Mouse (Mus musculus): ENCODE results near the gene Apol6. TPM values are rescaled to one million over a fixed set of nuclear protein-coding genes. Genes with fewer than 3 reads are reported as not detected.

The Apol6 gene
- polyA plus RNA-seq (2021; fragmentation: Nextera tagmentation) = 0.08 TPM in 1 of 2 replicates, not detected in the other
- long read RNA-seq, experiment 1 = 0 reads
- long read RNA-seq, experiment 2, partial matches to known transcripts = 0 of 1 reads
- long read RNA-seq, experiment 2, other reads (novel, unspliced or antisense) = 1 of 1 reads

DNA sequence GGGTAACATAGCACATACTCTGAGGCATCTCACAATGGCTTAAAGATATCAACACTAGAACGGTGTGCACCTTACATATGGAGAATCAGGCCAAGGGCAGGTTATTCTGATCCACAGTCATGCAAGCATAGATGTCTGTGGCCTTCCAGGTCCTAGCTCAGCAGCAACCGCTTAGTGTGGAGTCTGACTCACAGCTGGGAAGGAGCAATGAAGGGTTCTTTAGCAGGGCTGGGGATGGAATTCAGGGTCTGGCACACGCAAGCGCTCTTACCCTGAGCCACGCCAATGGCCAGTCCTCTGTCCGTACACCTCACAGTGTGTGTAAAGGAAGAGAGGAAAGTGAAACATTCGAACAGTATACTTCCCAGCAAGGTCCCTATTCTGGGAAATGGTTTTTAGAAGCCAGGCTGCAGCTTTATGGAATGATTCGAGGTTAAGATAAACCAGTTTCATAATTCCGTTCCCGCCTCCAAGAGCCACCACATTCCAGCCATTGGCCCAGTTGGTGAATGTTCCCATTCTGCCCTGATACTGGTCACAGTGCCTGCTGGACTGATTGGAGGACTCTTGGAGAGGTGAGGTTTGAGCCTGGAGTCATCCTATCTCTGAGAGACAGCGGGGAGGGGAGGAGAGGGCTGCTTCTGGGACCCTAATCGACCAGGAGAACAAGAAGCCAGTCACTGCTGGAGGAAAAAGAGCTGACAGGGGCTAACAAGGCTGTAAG lies at the start of gene Apol6:
TSS of gene Apol6 (plus strand) at position 133 of the 724 bp plus-strand sequence.

DNA sequence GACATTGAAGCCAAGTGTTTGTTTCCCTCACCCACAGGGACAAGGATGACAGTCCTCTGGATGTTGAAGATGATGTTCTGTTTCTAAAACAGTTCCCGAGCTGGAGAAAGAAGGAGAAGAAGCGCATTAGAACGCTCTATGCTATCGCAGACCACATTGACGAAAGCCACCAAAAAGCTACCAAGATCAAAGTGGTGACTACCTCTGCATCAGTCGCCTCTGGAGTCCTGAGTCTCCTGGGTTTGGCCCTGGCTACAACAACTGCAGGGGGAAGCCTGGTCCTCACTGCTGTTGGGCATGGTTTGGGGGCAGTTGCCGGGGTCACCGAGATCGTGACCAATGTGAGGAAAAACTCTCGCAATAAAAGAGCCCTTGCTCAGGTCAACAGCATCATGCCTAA lies 6.0 kb downstream of the Apol6 start, which contains the start of gene Mb:
TSS of gene Mb (minus strand) at position 101 of the 400 bp plus-strand sequence.

Other genes with a start within 250 kb of the Apol6 start
- 13.8 and 14.7 TPM in 2 replicates for gene Zfp251, start 173.3 kb upstream of the Apol6 start, polyA plus RNA-seq (2021; fragmentation: Nextera tagmentation)
- 2.1 and 2.9 TPM in 2 replicates for gene Zfp7, start 165.5 kb upstream of the Apol6 start, polyA plus RNA-seq (2021; fragmentation: Nextera tagmentation)
- 0.51 and 1.3 TPM in 2 replicates for gene Gm49527, start 165.4 kb upstream of the Apol6 start, polyA plus RNA-seq (2021; fragmentation: Nextera tagmentation)
- gene Zfp647, start 119.3 kb upstream of the Apol6 start, polyA plus RNA-seq (2021; fragmentation: Nextera tagmentation) = 3.0 and 4.2 TPM in 2 replicates
- 37.1 and 44.2 TPM in 2 replicates for gene 1110038F14Rik, start 96.2 kb upstream of the Apol6 start, polyA plus RNA-seq (2021; fragmentation: Nextera tagmentation)
- gene Mb, start 5.9 kb downstream of the Apol6 start, polyA plus RNA-seq (2021; fragmentation: Nextera tagmentation) = 0.84 and 1.4 TPM in 2 replicates

All from layer of hippocampus, adult 6 months (tissue).